Mouse (Mus musculus): ENCODE measurements around the gene Tmtc4.

DNA sequence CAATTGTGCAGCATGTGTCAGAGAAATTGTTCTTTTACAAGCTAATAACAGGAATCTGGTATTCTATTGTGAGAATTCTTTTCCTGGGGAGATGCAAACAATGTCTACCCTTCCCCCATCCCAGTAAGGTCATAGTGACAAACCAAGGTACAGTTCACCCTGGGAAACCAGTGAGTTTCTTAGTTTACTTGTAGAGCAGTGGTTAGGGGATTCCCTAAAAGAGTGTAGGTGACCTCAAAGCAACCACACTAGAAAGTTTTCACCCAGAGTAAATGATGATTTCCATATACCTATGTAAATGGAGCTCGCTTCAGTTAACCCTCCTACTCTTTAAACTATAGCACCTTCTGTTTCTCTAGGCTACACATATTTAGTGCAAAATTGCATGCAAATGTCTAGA, 13.6 kb upstream of the Tmtc4 start:
- TF ChIP-seq CTCF (IDR thresholded peaks at IDR 0.05; ENCODE audit: low read depth) (no peak), EP300 (IDR thresholded peaks at IDR 0.05; ENCODE audit: low read depth) (no peak)

All from heart, postnatal 0 days (tissue).